Mouse (Mus musculus): ENCODE data around the gene Lpar2.
A peak's percentile ranks its signal among the peaks of the same experiment; 100 is the strongest.

The Lpar2 gene

DNA sequence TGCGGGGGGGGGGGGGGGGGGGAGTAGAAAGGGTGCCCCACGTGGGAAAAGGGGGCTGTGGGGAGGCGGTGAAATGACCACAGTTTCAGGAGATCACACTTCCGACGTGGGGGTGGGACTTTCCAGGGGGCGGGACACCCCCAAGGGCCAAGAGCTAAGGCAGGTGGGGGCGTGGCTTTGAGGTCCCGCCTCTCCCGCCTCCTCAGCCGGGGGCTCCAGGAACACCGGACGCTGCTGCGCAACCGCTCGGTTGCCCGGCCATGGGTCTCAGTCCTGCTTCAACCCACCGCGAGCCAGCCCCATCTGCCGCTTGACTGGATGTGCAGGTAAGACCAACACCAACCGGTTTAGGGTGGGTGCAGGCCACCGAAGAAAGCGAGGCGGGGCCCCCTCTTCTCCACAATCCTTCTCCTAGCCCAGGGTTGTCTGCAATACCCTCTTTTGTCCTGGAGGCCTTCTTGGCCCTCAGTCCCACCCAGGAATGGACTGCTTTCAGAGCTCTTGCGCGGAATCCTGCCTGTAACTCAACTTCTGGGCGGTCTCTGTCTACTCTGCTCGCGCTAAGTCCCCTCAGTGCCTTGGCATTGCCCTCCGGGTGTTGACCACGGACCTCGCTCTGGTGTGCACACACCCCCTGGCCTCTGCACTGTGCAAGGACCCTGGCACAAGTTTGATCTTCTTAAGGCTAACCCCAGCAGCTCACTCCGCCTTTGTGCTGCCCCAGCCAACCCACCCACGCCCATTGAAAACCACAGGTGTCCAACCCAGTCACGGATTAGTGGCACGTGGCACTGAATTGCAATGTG, at the start of gene Lpar2:
Gene Lpar2 (plus strand): TSS at position 44 of the 806 bp plus-strand sequence.
- DNase-seq (ENCODE audit: low spot score), result peak; percentile 35

DNA sequence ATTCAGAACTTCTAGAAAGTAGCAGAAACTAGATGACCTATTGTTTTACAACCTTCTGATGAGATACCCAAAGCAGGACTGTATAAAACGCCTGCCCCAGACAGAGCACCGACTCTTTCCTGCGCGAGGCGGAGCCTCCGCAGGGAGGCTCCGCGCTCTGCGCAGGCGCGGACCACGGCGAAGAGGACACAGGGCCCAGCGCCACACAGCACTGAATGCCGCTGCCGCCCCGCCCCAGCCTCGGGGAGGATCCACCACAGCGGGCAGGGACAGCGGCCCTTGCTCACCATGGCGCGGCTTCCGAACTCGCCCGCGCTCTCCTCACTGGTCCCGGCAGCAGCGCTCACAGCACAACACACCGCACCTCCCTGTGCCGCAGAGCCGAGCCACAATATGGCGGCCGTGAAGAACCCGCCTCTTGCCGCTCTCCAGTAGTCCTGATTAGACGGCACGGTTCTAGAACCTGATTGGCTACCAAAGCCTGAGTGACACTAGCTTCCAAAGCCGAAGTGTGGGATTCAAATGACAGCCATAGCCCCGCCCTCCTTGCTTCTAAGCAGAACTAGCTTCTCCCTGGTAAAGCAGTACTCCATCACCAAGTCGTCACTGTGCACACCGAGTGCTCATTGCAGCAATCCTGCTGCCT, 47.6 kb upstream of the Lpar2 start, which contains the start of gene Gm20422:
Gene Gm20422 (minus strand): TSS at position 384 of the 646 bp plus-strand sequence.
- DNase-seq (ENCODE audit: low spot score), result peak; percentile 61

DNA sequence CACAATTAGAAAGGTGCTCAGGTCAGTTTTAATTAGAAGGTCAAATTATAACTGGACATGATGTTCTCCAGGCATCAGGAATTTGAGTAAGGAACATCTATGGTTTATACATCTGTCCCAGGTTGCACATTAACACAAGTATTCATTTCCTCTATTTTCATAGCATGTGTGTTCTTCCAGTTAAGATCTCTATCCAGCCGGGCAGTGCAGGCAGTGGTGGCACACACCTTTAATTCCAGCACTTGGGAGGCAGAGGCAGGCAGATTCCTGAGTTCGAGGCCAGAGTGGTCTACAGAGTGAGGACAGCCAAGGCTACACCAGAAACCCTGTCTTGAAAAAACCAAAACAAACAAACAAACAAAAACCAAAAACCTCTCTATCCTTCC, 47.1 kb upstream of the Lpar2 start:
- no peak for DNase-seq (ENCODE audit: low spot score)

DNA sequence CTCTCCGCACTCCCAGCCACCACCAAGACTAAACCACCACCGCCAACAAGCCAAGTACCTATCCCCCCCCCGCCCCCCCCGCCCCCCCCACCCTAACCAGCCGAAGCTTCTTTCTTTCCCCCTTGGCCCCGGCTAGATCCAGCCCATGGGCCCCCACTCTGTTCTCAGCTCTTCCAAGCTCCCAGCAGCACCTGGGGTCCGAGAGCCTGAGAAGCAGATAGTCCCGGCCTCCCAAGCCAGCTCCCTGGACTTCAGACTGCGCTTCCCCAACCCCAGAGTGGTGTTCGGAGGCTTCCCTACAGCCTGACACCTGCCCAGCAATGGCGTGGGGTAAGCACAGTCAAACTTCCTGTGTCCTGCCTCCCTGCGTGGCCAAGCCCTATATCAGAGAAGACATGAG, 45.1 kb upstream of the Lpar2 start:
- DNase-seq (ENCODE audit: low spot score), result no peak

DNA sequence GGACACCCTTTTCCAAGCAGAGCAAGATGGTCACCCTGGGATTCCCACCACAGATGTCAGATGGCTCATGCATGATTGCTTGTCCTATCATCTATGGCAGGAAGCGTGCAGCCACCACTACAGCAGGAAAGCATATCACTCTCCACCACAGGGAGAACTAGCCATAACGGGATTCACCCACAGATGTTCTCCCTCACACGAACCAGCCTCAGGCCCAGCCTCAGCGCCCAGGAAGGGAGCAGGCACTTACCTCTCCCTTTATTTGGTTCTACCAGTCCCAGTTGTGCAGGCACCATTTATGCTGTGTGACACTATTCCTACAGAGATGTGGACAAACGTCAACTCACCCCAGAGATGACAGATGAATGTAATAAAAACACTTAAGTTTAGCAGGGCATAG, 33.1 kb upstream of the Lpar2 start:
- DNase-seq (ENCODE audit: low spot score), result no peak

DNA sequence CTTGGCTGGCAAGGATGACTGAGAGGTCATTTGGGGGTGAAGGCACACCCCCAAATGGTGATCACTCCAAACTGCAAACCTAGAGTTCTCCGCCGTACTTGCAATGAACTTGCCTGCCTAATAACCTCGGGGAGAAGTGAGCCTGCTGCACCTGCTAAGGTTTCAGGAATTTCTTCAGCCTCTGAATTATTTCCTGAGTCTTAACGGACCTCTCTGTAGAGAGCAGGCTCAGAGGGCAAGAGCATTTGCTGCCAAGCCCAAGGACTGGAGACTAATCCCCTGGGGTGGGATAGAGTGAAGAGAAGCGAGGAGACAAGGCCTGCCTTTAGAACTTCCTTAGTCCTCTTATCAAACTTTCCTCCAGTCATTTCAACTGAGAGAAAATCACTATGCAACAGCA, 32.5 kb upstream of the Lpar2 start:
- DNase-seq (ENCODE audit: low spot score), result no peak

DNA sequence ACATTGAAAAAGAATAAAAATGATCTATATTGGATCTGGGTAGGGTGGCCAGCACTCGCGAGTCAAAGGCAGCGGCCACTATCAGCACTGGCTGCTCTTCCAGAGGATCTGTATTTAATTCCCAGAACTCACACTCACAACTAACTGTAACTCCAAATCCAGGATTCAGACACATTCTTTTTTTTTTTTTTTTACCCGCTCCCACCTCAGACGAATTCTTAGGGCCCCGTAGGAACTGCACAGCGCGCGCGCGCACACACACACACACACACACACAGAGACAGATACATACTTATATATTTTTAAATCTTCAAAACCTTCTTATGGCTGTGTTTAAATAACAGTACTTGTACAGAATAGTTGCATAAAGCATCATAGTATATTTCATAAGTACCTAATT, 31.9 kb upstream of the Lpar2 start:
- no peak for DNase-seq (ENCODE audit: low spot score)

DNA sequence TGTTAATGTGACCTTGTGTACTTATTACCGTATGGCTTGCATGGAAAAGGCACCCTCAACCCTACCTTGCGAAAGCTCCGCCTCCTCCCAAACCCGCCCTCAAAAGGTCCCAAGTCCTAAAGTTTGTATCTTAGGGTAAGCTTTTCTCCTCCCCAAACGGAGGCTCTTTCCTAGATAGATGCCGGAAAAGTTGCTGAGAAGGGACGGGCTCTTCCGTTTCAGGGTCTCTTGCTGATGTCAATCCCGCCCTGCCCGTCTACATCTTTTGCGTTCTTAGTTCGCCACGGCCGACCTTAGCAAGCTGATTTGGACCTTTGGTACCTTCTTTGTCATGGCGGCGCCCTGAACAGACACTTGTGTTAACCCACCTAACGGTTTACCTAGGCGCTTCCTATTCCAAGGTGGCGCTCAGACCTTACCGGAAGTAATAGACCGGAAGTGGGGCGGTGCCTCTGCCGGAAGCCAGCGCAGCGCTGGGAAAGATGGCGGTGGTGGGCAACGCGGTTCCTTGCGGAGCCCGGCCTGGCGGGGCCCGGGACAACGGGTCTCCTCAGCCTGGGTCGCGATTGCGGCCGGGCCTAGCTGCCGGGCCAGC, 31.4 kb upstream of the Lpar2 start, which contains the start of the genes Atp13a1 and Zfp866:
Gene Atp13a1 (plus strand): TSS at position 391 of the 595 bp plus-strand sequence.
Gene Zfp866 (minus strand): TSS at position 406 of the 595 bp plus-strand sequence.
- DNase-seq (ENCODE audit: low spot score), result peak; percentile 80

DNA sequence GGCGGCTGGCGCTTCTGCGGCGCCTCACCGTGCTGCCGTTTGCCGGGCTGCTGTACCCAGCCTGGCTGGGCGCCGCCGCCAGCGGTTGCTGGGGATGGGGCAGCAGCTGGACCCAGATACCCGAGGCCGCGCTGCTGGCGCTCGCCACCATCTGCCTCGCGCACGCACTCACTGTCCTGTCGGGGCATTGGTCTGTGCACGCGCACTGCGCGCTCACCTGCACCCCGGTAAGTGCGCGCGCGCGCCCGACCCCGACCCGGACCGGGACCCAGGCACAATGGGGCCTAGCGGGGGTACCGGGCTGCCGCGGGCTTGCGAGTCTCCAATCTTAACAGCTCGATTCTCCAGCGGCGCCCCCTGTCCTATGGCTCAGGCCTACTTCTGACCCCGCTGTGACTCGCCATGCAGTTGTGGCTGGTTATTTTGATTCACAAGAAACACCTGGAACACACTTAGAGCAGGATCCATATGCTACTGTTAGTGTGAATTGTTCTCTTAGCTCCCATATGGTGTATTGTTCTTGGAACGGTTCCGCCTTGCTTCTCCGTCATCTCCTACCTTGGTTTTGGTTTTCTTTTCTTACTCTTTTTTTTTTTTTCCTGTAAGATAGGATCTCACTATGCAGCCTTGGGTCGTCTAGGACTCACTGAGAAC, 30.7 kb upstream of the Lpar2 start:
- peak; percentile 25 for DNase-seq (ENCODE audit: low spot score)

DNA sequence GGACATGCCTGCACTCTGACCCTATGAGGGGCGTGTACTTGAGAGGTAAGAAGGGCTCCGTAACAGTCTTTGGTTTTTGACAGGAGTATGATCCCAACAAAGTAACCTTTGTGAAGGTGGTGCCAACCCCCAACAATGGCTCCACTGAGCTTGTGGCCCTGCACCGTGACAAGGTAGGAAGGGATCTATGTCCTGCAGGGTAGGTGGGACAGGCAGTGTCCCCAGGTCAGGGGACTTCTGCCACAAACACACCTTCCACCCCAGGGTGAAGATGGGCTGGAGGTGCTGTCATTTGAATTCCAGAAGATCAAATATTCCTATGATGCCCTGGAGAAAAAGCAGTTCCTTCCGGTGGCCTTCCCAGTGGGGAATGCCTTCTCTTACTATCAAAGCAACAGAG, 28.6 kb upstream of the Lpar2 start:
- no peak for DNase-seq (ENCODE audit: low spot score)

DNA sequence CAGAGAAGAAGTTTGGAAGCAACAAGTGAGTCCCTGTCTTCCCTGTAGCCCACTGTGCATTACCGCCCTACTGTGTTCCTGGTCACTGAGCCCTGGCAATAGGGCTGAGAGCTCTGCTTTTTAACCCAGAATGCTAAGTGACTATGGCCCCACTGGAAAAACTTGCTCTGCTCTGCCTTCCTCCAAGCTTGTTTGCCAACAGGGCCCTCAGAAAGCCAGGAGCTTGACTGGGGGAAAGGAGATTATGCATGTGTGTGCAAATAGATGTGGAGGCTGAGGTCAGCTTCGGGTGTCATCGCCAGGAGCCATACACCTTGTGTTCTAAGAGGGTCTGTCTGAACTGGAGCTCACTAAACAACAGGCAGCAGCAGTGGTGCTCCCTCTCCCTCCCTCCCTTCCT, 28.1 kb upstream of the Lpar2 start:
- no peak for DNase-seq (ENCODE audit: low spot score)

DNA sequence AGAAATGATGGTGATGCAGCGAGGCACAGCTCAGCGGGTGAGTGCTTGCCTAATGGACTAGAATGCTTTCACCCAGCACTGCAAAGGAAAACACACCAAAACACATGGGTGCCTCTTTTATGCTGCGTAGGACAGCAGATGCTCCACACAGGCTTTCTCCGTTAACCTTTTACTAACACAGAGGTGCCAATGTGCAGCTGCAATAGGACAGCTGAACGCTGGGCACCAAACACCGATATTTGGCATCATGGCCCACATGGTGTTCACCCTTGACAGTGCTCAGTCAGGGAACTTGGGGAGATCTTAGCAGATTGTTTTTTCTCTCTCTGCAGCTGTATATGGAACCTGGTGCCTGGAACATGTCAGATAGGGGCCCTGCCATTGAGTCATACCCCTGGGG, 27.3 kb upstream of the Lpar2 start:
- DNase-seq (ENCODE audit: low spot score), result no peak

DNA sequence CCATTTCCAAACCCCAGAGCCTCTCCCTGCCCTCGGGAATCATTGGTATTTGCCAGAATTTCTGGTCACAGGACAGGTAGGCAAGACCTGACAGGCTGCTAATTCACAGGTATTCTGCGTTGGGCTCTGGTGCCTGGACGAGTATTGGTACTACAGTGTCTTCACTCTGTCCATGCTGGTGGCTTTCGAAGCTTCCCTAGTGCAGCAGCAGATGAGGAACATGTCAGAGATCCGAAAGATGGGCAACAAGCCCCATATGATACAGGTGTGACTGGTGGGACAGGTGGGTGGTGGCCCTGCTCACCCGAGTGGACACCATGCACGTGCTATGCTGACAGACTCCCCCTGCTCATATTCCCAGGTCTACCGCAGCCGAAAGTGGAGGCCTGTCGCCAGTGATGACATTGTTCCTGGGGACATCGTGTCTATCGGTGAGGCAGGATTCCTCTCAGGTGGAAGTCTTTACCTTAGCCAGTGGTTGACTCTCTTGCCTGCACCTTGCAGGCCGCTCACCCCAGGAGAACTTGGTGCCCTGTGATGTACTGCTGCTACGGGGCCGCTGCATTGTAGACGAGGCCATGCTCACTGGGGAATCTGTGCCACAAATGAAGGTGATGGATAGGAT, 25.4 kb upstream of the Lpar2 start:
- DNase-seq (ENCODE audit: low spot score), result no peak

DNA sequence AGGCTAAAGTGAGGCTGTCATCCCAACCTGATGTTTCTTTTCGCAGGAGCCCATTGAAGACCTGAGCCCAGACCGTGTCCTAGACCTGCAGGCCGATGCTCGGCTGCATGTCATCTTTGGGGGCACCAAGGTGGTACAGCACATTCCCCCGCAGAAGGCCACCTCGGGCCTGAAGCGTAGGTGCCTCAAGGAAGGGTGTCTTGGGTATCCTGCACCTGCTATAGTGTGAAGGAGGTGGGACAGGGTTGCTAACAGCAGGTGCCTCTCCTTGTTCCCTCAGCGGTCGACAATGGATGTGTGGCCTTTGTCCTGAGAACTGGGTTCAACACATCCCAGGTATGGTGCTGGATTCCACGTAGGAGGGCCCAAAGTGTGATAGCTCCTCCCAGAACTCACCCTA, 24.6 kb upstream of the Lpar2 start:
- no peak for DNase-seq (ENCODE audit: low spot score)

DNA sequence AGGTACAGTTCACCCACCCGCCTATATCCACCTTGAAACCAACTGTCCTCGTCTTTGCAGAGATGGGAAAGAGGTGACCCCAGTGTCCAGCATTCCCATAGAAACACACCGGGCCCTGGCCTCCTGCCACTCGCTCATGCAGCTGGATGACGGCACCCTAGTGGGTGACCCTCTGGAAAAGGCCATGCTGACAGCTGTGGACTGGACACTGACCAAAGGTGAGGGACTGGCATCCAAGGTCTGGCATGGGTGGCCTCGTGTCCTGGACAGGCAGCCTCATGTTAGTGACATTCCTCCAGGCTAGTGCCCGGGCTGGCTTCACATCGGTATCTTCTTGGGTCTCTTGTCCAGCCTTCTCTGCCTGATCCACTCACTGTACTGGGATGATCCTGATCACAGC, 23.0 kb upstream of the Lpar2 start:
- DNase-seq (ENCODE audit: low spot score), result no peak

DNA sequence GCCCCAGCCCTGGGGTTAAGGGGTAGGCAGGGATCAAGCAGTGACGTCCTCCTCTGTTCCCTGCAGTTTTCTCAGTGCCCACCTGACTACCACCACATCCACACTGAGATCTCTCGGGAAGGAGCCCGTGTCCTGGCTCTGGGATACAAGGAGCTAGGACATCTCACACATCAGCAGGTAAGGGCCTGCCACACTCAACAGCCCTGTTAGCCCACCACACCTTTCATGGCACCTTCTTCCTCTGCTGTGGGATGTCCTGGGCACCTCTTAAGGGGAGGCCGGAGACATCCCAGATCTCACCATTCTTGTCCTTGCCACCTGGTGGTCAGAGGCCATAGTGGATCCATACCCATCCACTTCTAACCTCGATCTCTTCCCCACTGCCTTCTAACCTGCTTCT, 22.3 kb upstream of the Lpar2 start:
- DNase-seq (ENCODE audit: low spot score), result no peak

DNA sequence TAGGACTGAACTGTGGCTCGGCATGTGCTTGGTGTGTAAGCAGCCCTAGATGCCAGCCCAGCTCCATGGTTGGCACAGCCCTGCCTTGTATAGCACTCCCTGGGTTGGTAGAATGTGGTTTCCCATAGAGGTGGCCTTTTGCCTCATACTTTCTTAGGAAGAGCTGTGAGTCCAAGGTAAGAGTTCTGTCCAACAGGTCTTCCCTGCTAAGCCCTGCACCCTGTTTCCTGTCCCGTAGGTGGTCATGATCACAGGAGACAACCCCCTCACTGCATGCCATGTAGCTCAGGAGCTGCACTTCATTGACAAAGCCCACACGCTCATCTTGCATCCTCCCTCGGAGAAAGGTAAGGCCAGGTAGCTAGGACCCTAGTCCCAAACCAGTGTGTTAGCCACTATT, 20.4 kb upstream of the Lpar2 start:
- DNase-seq (ENCODE audit: low spot score), result no peak

DNA sequence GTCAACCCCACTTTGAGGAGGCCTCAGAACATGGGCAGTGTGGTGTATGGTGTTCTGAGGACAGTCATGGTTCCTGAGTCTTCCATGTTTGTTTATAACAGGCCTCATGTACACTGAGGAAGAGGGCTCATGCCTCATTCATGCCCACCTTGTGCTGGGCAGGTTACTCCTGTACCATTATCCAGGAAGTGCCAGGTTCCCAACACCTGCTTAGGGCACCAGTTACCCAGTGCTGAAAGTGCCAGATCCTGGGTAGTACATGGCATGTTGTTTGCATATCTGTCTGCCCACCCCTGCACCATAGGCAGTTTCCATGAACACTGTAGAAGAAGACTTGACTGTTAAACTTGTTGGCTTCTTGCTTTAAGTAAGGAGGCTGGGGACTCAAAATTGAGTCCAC, 20.0 kb upstream of the Lpar2 start:
- DNase-seq (ENCODE audit: low spot score), result no peak

DNA sequence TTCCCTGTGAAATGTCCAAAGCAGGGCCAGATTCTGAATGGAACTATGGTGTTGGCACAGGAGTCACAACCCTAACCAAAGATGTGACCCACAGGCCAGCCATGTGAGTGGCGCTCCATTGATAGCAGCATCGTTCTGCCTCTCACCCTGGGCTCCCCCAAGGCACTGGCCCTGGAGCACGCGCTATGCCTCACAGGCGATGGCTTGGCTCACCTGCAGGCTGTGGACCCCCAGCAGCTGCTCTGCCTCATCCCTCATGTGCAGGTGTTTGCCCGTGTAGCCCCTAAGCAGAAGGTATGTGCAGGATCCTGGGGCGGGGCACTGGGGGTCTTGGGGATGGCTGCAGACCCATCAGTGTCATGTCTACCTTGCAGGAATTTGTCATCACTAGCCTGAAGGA, 18.9 kb upstream of the Lpar2 start:
- DNase-seq (ENCODE audit: low spot score), result no peak

DNA sequence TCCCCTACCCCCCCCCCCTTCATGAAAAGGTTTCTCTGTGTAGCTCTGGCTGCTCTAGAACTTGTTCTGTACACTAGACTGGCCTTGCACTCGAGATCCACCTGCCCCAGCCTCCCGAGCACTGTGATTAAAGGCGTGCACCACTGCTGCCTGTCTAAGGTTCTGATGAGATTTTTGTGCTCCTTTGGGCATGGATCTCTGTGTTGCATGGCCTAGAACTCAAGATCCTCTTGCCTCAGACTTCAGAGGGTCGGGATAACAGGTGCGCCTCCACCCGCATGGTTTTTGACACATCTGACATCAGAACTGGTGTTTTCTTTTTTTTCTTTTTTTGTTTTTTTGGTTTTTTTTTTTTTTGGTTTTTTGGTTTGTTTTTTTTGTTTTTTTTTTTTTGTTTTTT, 17.7 kb upstream of the Lpar2 start:
- no peak for DNase-seq (ENCODE audit: low spot score)

DNA sequence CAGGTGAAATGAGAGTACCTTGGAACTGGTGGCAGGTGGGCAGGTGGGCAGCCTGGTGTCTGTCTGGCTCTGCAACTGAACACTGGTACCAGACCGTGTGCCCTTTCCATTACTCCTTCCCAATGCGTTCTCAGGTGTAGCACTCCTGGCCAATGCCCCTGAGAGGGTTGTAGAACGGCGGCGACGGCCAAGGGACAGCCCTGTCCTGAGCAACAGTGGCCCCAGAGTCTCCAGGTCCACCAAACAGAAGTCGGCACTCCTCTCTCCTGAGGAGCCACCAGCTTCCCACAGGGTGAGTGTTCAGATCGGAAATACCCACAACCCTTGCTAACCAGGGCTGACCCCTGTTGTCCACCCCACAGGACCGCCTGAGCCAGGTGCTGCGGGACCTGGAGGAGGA, 17.1 kb upstream of the Lpar2 start:
- no peak for DNase-seq (ENCODE audit: low spot score)

DNA sequence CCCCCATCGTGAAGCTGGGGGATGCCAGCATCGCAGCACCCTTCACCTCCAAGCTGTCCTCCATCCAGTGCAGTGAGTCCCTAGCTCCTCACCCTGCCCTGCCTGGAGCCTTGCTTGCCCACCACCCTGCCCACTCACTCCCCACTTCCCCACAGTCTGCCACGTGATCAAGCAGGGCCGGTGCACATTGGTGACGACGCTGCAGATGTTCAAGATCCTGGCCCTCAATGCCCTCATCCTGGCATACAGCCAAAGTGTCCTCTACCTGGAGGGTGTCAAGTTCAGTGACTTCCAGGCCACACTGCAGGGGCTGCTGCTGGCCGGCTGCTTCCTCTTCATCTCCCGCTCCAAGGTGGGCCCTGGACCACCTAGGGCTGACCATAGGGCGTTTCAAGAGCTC, 16.7 kb upstream of the Lpar2 start:
- DNase-seq (ENCODE audit: low spot score), result no peak

Measured in ovary, postnatal 14 days (tissue).